Mouse (Mus musculus): Measurements from ENCODE around the gene Tubg2. TPM values are rescaled to one million over a fixed set of nuclear protein-coding genes. Genes with fewer than 3 reads are reported as not detected.

Tubg2 gene
- polyA plus RNA-seq, 1 experiment from 2014 or later: 60.3 TPM

DNA sequence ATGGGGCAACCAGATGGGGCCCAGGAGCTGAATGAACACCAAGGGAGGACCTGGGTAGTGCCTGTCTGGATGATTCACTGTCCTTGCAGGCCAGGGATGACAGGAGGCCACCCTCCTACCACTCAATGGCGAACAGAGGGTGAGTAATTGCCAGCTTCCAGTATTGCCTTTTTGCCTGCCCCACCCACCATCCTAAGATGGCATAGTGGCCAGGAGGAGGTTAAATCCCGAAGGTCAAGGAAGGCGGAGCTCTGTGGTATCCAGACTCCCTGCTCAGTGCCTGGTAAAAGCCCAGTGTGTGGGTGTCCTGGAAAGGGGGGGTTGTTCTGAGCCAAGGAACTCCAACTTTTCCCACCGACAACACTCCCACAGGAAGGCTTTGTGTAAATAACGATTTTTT, 6.6 kb downstream of the Tubg2 start:
- no peak overlapping the region for H3K9ac ChIP-seq (ENCODE audit: low read depth, low read length)
- no peaks in the 10 kb centered on the region for H3K9me3 ChIP-seq (ENCODE audit: control insufficient read depth, low read length)
- H3K27ac ChIP-seq (ENCODE audit: low read depth, low read length): no peak overlapping the region
- ATAC-seq: no peak
- WGBS: 65% methylated on average over 5 of the region's 5 CpGs
- H3K36me3 ChIP-seq (ENCODE audit: control insufficient read depth, insufficient read depth, low read length): peaks cover 12% of the 10 kb centered on the region
- H3K27me3 ChIP-seq (replicated peaks; ENCODE audit: control insufficient read depth, insufficient read depth, low read length): peaks cover 43% of the 10 kb centered on the region
- H3K4me3 ChIP-seq (ENCODE audit: low read length): no peak overlapping the region
- peaks cover 3% of the 10 kb centered on the region; the same call in 1 of the 2 replicates for H3K4me1 ChIP-seq (ENCODE audit: control insufficient read depth, insufficient read depth, low read depth, low read length)
- H3K4me2 ChIP-seq (ENCODE audit: low read length): no peak overlapping the region

- Histone ChIP-seq H3K4me2 (ENCODE audit: low read length) (no peak overlapping the region), H3K9ac (ENCODE audit: low read depth, low read length) (no peak overlapping the region), H3K4me1 (ENCODE audit: control insufficient read depth, insufficient read depth, low read depth, low read length) (peaks cover 3% of the 10 kb centered on the region; the same call in 1 of the 2 replicates), H3K4me3 (ENCODE audit: low read length) (no peak overlapping the region), H3K27me3 (replicated peaks; ENCODE audit: control insufficient read depth, insufficient read depth, low read length) (peaks cover 48% of the 10 kb centered on the region), H3K36me3 (ENCODE audit: control insufficient read depth, insufficient read depth, low read length) (peaks cover 16% of the 10 kb centered on the region), H3K27ac (ENCODE audit: low read depth, low read length) (no peak overlapping the region), H3K9me3 (ENCODE audit: control insufficient read depth, low read length) (no peaks in the 10 kb centered on the region)
- WGBS: 54% methylated on average over 5 of the region's 5 CpGs
- ATAC-seq: peak; percentile 15; the same call in 1 of the 2 replicates
These were observed 7.1 kb downstream of the Tubg2 start for GRCm38 (mm10) chr11:101162772-101163171.

DNA sequence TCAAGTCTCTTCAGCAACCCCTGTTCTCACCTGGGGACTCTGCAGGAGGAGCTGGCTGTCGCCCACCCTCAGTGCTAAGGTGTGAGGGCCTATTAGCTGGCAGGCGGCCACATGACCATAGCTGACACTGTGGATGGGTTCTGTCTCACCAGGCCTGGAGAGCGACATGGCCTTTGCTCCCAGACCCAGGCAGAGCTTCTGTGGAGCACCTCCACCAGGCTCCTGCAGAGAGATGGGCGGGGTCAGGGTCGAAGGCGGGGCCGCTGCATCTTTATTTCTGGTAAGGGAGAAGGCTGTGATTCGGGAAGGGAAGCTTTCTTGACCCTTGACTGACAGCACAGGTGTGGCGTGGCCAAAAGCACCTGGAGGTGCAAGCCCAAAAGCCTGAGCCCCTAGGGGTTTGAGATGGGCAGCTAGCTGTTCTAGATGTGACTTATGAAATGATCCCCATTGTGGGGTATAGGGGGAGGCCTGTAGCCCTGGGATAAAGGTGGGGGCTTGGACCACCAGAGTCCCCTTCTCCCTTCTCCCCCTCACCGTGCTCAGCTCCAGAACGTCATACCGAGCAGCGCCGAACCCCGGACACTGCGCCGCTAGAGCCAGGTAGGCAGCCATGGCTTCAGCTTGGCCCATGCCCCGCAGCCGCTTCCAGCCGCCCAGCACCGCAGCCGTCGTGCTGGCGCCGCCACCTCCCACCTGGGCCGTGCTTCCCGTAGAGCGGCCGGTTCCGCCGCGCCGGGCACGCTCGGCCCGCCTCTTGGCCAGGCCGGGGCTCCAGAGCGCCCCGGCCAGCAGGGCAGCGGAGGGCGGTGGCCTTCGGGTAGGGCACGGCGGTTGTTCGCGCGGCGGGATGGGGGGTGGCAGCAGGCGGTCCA, 8.0 kb downstream of the Tubg2 start:
- no peak for ATAC-seq
- Histone ChIP-seq H3K4me2 (ENCODE audit: low read length) (peak overlapping the region; percentile 48), H3K4me1 (ENCODE audit: control insufficient read depth, insufficient read depth, low read depth, low read length) (peaks cover 3% of the 10 kb centered on the region; the same call in 1 of the 2 replicates), H3K36me3 (ENCODE audit: control insufficient read depth, insufficient read depth, low read length) (peaks cover 16% of the 10 kb centered on the region), H3K27ac (ENCODE audit: low read depth, low read length) (no peak overlapping the region), H3K9me3 (ENCODE audit: control insufficient read depth, low read length) (no peaks in the 10 kb centered on the region), H3K4me3 (ENCODE audit: low read length) (peak overlapping the region; percentile 27), H3K27me3 (replicated peaks; ENCODE audit: control insufficient read depth, insufficient read depth, low read length) (peaks cover 57% of the 10 kb centered on the region), H3K9ac (ENCODE audit: low read depth, low read length) (peak overlapping the region; percentile 50)
- WGBS: 22% methylated on average over 44 of the region's 49 CpGs

- H3K9ac ChIP-seq (ENCODE audit: low read depth, low read length): peak overlapping the region; percentile 50
- H3K36me3 ChIP-seq (ENCODE audit: control insufficient read depth, insufficient read depth, low read length): peaks cover 16% of the 10 kb centered on the region
- H3K27me3 ChIP-seq (replicated peaks; ENCODE audit: control insufficient read depth, insufficient read depth, low read length): peaks cover 58% of the 10 kb centered on the region
- H3K4me1 ChIP-seq (ENCODE audit: control insufficient read depth, insufficient read depth, low read depth, low read length): peaks cover 9% of the 10 kb centered on the region
- WGBS: 18% methylated on average over 21 of the region's 21 CpGs
- no peaks in the 10 kb centered on the region for H3K9me3 ChIP-seq (ENCODE audit: control insufficient read depth, low read length)
- H3K27ac ChIP-seq (ENCODE audit: low read depth, low read length): no peak overlapping the region
- peak overlapping the region; percentile 27 for H3K4me3 ChIP-seq (ENCODE audit: low read length)
- no peak for ATAC-seq
- H3K4me2 ChIP-seq (ENCODE audit: low read length): peak overlapping the region; percentile 48
These were observed 8.6 kb downstream of the Tubg2 start for GRCm38 (mm10) chr11:101164351-101164665.

DNA sequence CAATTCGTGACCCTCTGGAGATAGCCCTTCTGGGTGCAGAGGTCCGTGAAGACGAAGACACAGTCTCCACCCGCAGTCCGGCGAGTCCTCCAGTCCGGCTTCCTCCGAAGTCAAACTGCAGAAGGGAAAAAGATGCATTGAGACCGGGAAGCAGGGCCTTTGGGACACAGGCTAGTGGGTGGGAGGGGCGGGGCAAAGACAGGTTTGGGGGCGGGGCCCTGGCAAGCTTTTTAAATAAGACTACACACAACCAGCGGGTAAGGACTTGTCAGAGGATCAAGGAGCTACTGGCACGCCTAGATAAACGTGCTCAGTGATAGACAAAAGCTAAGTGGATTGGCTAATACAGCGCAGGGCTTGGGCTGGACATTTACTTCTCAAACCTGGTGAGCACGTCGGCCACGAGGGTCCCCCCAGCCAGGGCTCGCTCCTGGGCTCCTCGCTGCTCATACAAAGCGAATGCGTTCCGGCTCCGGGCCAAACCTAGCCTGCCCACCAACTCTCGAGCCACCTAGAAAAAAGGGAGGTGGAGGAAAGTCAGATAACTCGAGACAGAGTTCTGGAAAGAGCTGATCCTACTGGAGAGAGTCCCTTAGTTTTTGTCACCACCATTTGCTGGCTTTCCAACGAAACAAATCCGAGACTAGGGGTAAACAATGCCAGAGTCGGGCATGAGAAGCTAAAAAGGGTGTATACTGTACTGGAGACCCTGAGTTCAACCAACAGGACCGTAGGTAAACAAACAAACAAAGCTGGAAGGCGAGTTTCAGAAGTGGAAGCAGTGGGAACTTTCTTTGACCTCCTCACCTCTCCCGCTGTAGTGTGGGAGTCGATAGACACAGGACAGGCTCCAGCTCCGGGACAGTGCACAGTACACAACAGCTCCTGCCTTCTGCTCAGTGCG, 9.2 kb downstream of the Tubg2 start:
- peaks cover 15% of the 10 kb centered on the region for H3K4me1 ChIP-seq (ENCODE audit: control insufficient read depth, insufficient read depth, low read depth, low read length)
- 24% methylated on average over 35 of the region's 35 CpGs for WGBS
- no peak overlapping the region for H3K27ac ChIP-seq (ENCODE audit: low read depth, low read length)
- no peak overlapping the region for H3K9ac ChIP-seq (ENCODE audit: low read depth, low read length)
- no peaks in the 10 kb centered on the region for H3K9me3 ChIP-seq (ENCODE audit: control insufficient read depth, low read length)
- no peak overlapping the region for H3K4me3 ChIP-seq (ENCODE audit: low read length)
- H3K27me3 ChIP-seq (replicated peaks; ENCODE audit: control insufficient read depth, insufficient read depth, low read length): peaks cover 58% of the 10 kb centered on the region
- no peak overlapping the region for H3K4me2 ChIP-seq (ENCODE audit: low read length)
- peaks cover 16% of the 10 kb centered on the region for H3K36me3 ChIP-seq (ENCODE audit: control insufficient read depth, insufficient read depth, low read length)
- no peak for ATAC-seq

GRCm38 (mm10) chr11:101166357-101166756, 10.7 kb downstream of the Tubg2 start:
- peaks cover 15% of the 10 kb centered on the region for H3K36me3 ChIP-seq (ENCODE audit: control insufficient read depth, insufficient read depth, low read length)
- no peak for ATAC-seq
- 58% methylated on average over 14 of the region's 14 CpGs for WGBS
- H3K4me2 ChIP-seq (ENCODE audit: low read length): no peak overlapping the region
- H3K4me3 ChIP-seq (ENCODE audit: low read length): no peak overlapping the region
- H3K27ac ChIP-seq (ENCODE audit: low read depth, low read length): no peak overlapping the region
- H3K27me3 ChIP-seq (replicated peaks; ENCODE audit: control insufficient read depth, insufficient read depth, low read length): peaks cover 58% of the 10 kb centered on the region
- no peak overlapping the region for H3K9ac ChIP-seq (ENCODE audit: low read depth, low read length)
- H3K4me1 ChIP-seq (ENCODE audit: control insufficient read depth, insufficient read depth, low read depth, low read length): peaks cover 24% of the 10 kb centered on the region
- H3K9me3 ChIP-seq (ENCODE audit: control insufficient read depth, low read length): no peaks in the 10 kb centered on the region

DNA sequence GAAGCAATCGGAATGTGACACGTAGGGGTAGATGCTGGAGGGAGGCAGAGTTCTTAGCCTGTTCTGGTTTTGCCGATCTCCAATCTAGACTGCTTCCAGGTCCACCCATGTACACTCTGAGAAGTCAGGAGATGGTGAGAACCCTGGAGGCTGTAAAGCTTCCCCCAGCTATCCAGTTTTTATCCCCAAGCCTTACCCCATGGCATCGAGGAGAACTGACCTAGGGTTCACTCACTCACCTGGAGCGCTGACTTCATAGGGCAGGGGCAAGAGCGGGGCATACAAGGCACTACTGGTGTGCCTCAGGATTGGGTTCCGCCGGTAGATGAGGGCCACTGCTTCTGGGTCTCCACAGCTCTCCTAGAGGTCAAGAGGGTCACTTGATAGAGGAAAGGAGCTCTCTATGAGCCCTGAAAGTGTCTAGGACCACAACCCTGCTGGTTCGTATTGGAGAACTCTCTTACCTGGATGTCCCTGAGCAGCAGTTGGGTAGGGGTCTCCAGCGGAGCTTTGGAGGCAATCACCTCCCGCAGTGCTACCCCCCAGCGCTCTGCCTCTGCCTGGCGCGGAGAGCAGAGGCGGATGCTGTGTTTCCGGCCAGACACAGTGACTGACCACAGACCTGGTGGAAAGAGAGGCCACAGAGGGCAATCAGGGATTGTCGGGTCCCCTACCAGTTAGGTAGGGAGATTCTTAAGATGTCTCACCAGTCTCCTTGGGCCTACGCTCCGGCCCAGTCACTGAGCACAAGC, 11.7 kb downstream of the Tubg2 start:
- no peaks in the 10 kb centered on the region for H3K9me3 ChIP-seq (ENCODE audit: control insufficient read depth, low read length)
- no peak overlapping the region for H3K4me2 ChIP-seq (ENCODE audit: low read length)
- H3K4me1 ChIP-seq (ENCODE audit: control insufficient read depth, insufficient read depth, low read depth, low read length): peaks cover 30% of the 10 kb centered on the region
- no peak overlapping the region for H3K27ac ChIP-seq (ENCODE audit: low read depth, low read length)
- H3K36me3 ChIP-seq (ENCODE audit: control insufficient read depth, insufficient read depth, low read length): peaks cover 11% of the 10 kb centered on the region
- no peak for ATAC-seq
- WGBS: 61% methylated on average over 19 of the region's 19 CpGs
- H3K9ac ChIP-seq (ENCODE audit: low read depth, low read length): no peak overlapping the region
- peaks cover 53% of the 10 kb centered on the region for H3K27me3 ChIP-seq (replicated peaks; ENCODE audit: control insufficient read depth, insufficient read depth, low read length)
- no peak overlapping the region for H3K4me3 ChIP-seq (ENCODE audit: low read length)

- Histone ChIP-seq H3K27ac (ENCODE audit: low read depth, low read length) (no peak overlapping the region), H3K36me3 (ENCODE audit: control insufficient read depth, insufficient read depth, low read length) (peaks cover 11% of the 10 kb centered on the region), H3K4me1 (ENCODE audit: control insufficient read depth, insufficient read depth, low read depth, low read length) (peaks cover 34% of the 10 kb centered on the region), H3K27me3 (replicated peaks; ENCODE audit: control insufficient read depth, insufficient read depth, low read length) (peaks cover 50% of the 10 kb centered on the region), H3K9me3 (ENCODE audit: control insufficient read depth, low read length) (no peaks in the 10 kb centered on the region), H3K4me2 (ENCODE audit: low read length) (no peak overlapping the region), H3K9ac (ENCODE audit: low read depth, low read length) (no peak overlapping the region), H3K4me3 (ENCODE audit: low read length) (no peak overlapping the region)
- no peak for ATAC-seq
- 59% methylated on average over 8 of the region's 8 CpGs for WGBS
These were observed 12.2 kb downstream of the Tubg2 start for GRCm38 (mm10) chr11:101167963-101168300.
